Mouse (Mus musculus) G1E (cell line): Measurements from ENCODE around the gene Tnnc2.

Source experiments
- CTCF ChIP-seq: IDR thresholded peaks from 2 replicates; pipeline ENCODE4 v1.5.1; 2012; ENCODE audit warnings: low read depth, low read length, inconsistent platforms, mixed read lengths
- GATA1 ChIP-seq: IDR thresholded peaks from 2 replicates; pipeline ENCODE4 v1.6.1; 2012; ENCODE audit warnings: borderline replicate concordance, low read length, inconsistent platforms, mixed read lengths
- POLR2AphosphoS5 ChIP-seq: IDR thresholded peaks from 2 replicates; pipeline ENCODE4 v1.6.1; 2012; ENCODE audit warnings: low read depth, low read length, inconsistent platforms; ENCODE audit not compliant: insufficient replicate concordance

- TF ChIP-seq CTCF, result no peak
- TF ChIP-seq POLR2AphosphoS5, result no peak
- TF ChIP-seq GATA1, result no peak
These were observed 21.9 kb downstream of the Tnnc2 start for GRCm38 (mm10) chr2:164757841-164758240.
